Mouse (Mus musculus) gastrocnemius, adult 2 months (tissue): ENCODE results near the gene Ccdc82. TPM values are rescaled to one million over a fixed set of nuclear protein-coding genes. Genes with fewer than 3 reads are reported as not detected.

Source experiments
- DNase-seq: peaks from one replicate; pipeline ENCODE4 v3.0.0; 2022
- H3K27ac ChIP-seq: fragments of 200-600 bp; 2 replicates; pipeline ENCODE4 v1.8.1; 2022; ENCODE audit warnings: mild to moderate bottlenecking
- H3K4me3 ChIP-seq: fragments of 200-600 bp; 2 replicates; pipeline ENCODE4 v1.8.1; 2022; ENCODE audit warnings: mild to moderate bottlenecking, moderate library complexity
- CTCF ChIP-seq: fragments of 200-600 bp; IDR thresholded peaks from 2 replicates; pipeline ENCODE4 v1.8.1; 2022; ENCODE audit warnings: antibody characterized with exemption, mild to moderate bottlenecking, moderate library complexity
- intact Hi-C: fragments of 180-260 bp; cut with DNase I; formaldehyde crosslinking; loops from one replicate; pipeline ENCODE4 v1.15.1; 2025
- total RNA-seq, 2 experiments: library from RNA; stranded (reverse); gene quantifications; 2 replicates each; pipeline ENCODE4 v1.2.3; 2021

Gene Ccdc82
- total RNA-seq, 2 experiments from 2014 or later = 4.4 to 5.9 TPM

- DNase-seq = no peak
- TF ChIP-seq CTCF = no peak
- no peak overlapping the region for H3K4me3 ChIP-seq
- H3K27ac ChIP-seq = no peak overlapping the region
- intact Hi-C loops = no loop called here
Measured at GRCm38 (mm10) chr9:13258173-13258572, 11.4 kb downstream of the Ccdc82 start.

GRCm38 (mm10) chr9:13260980-13261379 lies 14.2 kb downstream of the Ccdc82 start:
- DNase-seq = no peak
- Histone ChIP-seq H3K27ac (no peak overlapping the region), H3K4me3 (no peak overlapping the region)
- intact Hi-C loops = no loop called here
- no peak for TF ChIP-seq CTCF

- no peak overlapping the region for H3K4me3 ChIP-seq
- DNase-seq = no peak
- no peak for TF ChIP-seq CTCF
- H3K27ac ChIP-seq = no peak overlapping the region
- intact Hi-C loops = no loop called here
Measured at GRCm38 (mm10) chr9:13273219-13273618, 26.5 kb downstream of the Ccdc82 start.

DNA sequence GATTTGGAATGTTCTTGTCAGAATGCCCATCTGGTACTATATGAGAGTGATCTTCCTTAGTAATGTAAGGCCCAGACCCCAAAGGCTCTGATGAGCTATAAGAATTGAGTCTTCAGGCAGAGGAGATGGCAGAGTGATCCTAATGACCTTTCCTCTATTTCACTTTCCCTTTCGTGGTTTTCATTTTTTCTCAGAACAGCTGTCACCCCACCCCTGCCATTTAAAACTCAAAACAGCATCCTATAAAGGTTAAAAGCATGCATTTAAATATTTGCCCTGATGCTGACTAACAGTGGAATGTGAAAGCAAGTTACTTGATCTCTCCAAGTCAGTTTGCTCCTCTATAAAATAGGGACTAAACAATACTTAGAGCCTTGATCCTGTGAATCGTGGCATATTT lies 40.7 kb downstream of the Ccdc82 start:
- Histone ChIP-seq H3K27ac (no peak overlapping the region), H3K4me3 (no peak overlapping the region)
- intact Hi-C loops = no loop called here
- DNase-seq = no peak
- no peak for TF ChIP-seq CTCF

- TF ChIP-seq CTCF = peak; percentile 86
- peak; percentile 94 for DNase-seq
- Histone ChIP-seq H3K27ac (peak overlapping the region; percentile 86), H3K4me3 (peak overlapping the region; percentile 86)
- intact Hi-C loops = loop anchor here (2.0 to 5.0 kb wide), 4 partner anchors 49 to 421 kb away; partner anchors contain the start of genes Ccdc82 and Jrkl
Measured at GRCm38 (mm10) chr9:13296274-13297121, 49.7 kb downstream of the Ccdc82 start.

DNA sequence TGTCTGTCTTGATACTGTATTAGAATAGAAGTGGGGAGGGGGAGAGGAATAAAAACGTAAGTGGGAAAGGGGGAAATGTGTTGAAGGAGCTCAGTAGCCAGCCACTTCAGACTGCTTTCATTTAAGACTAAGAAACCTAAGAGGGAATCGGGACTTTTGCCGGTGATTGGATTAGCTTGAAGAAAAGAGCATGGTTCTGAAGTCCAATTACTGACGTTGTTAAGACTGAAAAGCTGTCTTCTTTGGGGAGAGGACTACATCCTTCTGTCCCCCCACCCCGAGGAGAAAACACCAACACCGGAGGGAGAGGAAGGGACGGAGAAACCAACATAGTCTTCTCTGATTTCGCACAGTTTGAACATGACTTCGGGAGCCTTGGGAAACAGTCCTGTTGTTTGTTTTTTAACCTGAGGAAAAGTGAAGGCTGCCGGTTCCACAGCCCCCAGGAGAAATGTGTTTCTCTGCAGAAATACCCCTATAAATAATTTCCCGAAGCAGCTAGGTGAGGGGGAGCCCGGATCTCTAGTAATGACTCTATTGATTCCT lies 50.4 kb downstream of the Ccdc82 start:
- H3K4me3 ChIP-seq = peak overlapping the region; percentile 86
- no peak for TF ChIP-seq CTCF
- DNase-seq = no peak
- intact Hi-C loops = loop anchor here (2.0 to 5.0 kb wide), 4 partner anchors 50 to 420 kb away; partner anchors contain the start of genes Ccdc82 and Jrkl
- peak overlapping the region; percentile 86 for H3K27ac ChIP-seq

DNA sequence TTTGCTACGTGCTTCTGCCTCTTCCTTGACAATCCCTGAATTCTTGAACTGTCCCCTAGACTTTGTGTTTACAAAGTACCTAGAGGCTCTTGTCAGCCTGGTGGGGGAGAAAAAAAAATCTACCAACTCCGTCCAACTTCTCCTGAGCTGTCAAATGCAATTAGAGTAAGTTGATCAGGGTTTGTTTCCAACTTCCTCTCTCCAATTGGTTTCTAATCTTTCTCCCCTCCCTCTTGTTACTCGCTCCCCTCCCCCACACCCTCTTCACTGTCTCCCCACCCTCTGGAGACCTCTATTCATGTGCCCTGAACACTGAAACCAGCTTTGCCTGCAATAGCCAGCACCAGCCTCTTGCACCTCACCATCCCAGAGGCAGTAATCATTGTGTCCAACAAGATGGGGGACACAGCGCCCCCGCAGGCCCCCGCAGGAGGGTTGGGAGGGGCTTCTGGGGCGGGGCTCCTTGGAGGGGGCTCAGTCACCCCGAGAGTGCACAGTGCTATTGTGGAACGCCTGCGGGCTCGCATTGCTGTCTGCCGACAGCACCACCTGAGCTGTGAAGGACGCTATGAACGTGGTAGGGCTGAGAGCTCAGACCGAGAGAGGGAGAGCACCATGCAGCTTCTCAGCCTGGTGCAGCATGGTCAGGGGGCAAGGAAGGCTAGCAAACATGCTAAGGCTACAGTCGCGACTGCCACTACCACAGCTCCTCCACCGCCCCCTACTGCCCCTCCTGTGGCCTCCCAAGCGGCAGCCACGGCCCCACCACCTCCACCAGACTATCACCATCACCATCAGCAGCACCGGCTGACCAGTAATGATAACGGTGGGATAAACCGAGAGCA lies 51.1 kb downstream of the Ccdc82 start, which contains the start of gene Maml2:
Maml2 (plus strand) TSS at position 290 of the 845 bp plus-strand sequence.
- Histone ChIP-seq H3K4me3 (peak within 1 kb of the TSS; percentile 86), H3K27ac (peak within 1 kb of the TSS; percentile 86)
- peak; percentile 24 for TF ChIP-seq CTCF
- intact Hi-C loops = loop anchor here (2.0 to 5.0 kb wide), 4 partner anchors 51 to 419 kb away; partner anchors contain the start of genes Ccdc82 and Jrkl
- DNase-seq = peak; percentile 64

- DNase-seq = no peak
- peak overlapping the region; percentile 86 for H3K27ac ChIP-seq
- TF ChIP-seq CTCF = no peak
- intact Hi-C loops = loop anchor here (5.0 kb wide), 3 partner anchors 51 to 419 kb away; partner anchors contain the start of genes Ccdc82 and Jrkl
- H3K4me3 ChIP-seq = peak overlapping the region; percentile 86
Measured at GRCm38 (mm10) chr9:13298513-13298878, 51.7 kb downstream of the Ccdc82 start.

DNA sequence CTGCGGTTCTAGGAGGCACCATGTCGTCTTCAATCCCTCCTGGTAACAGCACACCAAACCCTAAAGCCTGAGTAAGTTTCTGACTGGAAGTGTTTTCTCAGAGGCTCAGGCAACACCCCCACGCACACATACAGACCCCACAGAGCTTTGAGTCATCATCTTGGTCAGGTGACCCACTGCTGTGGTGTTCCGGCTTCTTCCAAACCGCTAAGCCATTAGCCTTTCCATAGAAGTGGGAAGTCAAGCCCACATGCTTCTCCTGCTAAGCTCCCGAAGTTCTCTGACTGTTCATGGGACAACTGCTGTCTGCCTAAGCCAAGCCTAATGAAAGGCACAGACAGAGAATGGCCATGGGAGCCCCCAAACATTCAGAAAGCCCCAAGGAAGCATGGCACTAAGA lies 52.4 kb downstream of the Ccdc82 start:
- intact Hi-C loops = loop anchor here (5.0 kb wide), 3 partner anchors 52 to 418 kb away; partner anchors contain the start of genes Ccdc82 and Jrkl
- TF ChIP-seq CTCF = no peak
- peak overlapping the region; percentile 86 for H3K4me3 ChIP-seq
- DNase-seq = no peak
- peak overlapping the region; percentile 86 for H3K27ac ChIP-seq

- Histone ChIP-seq H3K27ac (peak overlapping the region; percentile 86), H3K4me3 (peak overlapping the region; percentile 86)
- intact Hi-C loops = no loop called here
- DNase-seq = no peak
- TF ChIP-seq CTCF = no peak
Measured at GRCm38 (mm10) chr9:13300041-13300441, 53.3 kb downstream of the Ccdc82 start.

- no peak for TF ChIP-seq CTCF
- Histone ChIP-seq H3K4me3 (peak overlapping the region; percentile 86), H3K27ac (peak overlapping the region; percentile 86)
- DNase-seq = no peak
- intact Hi-C loops = no loop called here
Measured at GRCm38 (mm10) chr9:13300891-13301782, 54.4 kb downstream of the Ccdc82 start.
